Mouse (Mus musculus) MN1 (cell line): ENCODE measurements around the gene Gm49027.

Experiments used
- DNase-seq: peaks from one replicate; pipeline ENCODE4 v3.0.0-alpha.2; 2016; ENCODE audit warnings: low spot score

Gene Gm49027

GRCm38 (mm10) chr5:123501973-123502372, 23.3 kb downstream of the Gm49027 start:
- DNase-seq, result no peak

- peak; percentile 71 for DNase-seq
Measured at GRCm38 (mm10) chr5:123499717-123500116, 25.6 kb downstream of the Gm49027 start.

- DNase-seq, result no peak
Measured at GRCm38 (mm10) chr5:123489935-123490334, 35.4 kb downstream of the Gm49027 start.

- peak; percentile 29 for DNase-seq
Measured at GRCm38 (mm10) chr5:123489112-123489785, 36.0 kb downstream of the Gm49027 start, which contains the start of the genes Lrrc43 and Il31. Gene Lrrc43, plus strand, starts transcription at chr5:123489305. Gene Il31, minus strand, starts transcription at chr5:123489489.

- no peak for DNase-seq
Measured at GRCm38 (mm10) chr5:123487659-123488395, 37.5 kb downstream of the Gm49027 start.

- DNase-seq, result no peak
Measured at GRCm38 (mm10) chr5:123473817-123474216, 51.5 kb downstream of the Gm49027 start.

- DNase-seq, result no peak
Measured at GRCm38 (mm10) chr5:123470784-123471400, 54.4 kb downstream of the Gm49027 start.

GRCm38 (mm10) chr5:123464638-123465037, 60.6 kb downstream of the Gm49027 start:
- DNase-seq, result no peak
